Mouse (Mus musculus) liver, postnatal 0 days (tissue): ENCODE measurements around the gene Nhsl1.

Source experiments
- CTCF ChIP-seq: sonication (generic); IDR thresholded peaks from 2 replicates; pipeline ENCODE4 v1.5.1; 2016; ENCODE audit warnings: antibody characterized with exemption, low read depth
- EP300 ChIP-seq: IDR thresholded peaks from 2 replicates; pipeline ENCODE4 v1.6.1; 2016; ENCODE audit warnings: antibody characterized with exemption, low read depth, mild to moderate bottlenecking

- TF ChIP-seq CTCF = no peak
- TF ChIP-seq EP300 = no peak
Observed at GRCm38 (mm10) chr10:18561445-18561844, 242.7 kb downstream of the Nhsl1 start.
